Mouse (Mus musculus): ENCODE results near the gene Sipa1. TPM values are rescaled to one million over a fixed set of nuclear protein-coding genes. Genes with fewer than 3 reads are reported as not detected.

The Sipa1 gene
- polyA plus RNA-seq (2021; fragmentation: Nextera tagmentation) = 7.2 and 9.3 TPM in 2 replicates
- long read RNA-seq, experiment 1, partial matches to known transcripts = 13 of 18 reads
- long read RNA-seq, experiment 1, other reads (novel, unspliced or antisense) = 4 of 18 reads
- long read RNA-seq, experiment 2, transcript Sipa1-203 (17 exons, 3,584 nt) = minor isoform, 8 of 70 reads
- long read RNA-seq, experiment 2, transcript Sipa1-204 (16 exons, 3,583 nt) = major isoform, 13 of 70 reads
- long read RNA-seq, experiment 2, partial matches to known transcripts = 25 of 70 reads
- long read RNA-seq, experiment 2, other reads (novel, unspliced or antisense) = 18 of 70 reads

GRCm38 (mm10) chr19:5662981-5663913 lies at the start of gene Sipa1:
TSS of gene Sipa1 (minus strand) at chr19:5663707.

GRCm38 (mm10) chr19:5704163-5704800 lies 40.8 kb upstream of the Sipa1 start, which contains the start of gene Kcnk7:
TSS of gene Kcnk7 (plus strand) at chr19:5704367.

GRCm38 (mm10) chr19:5688200-5689087 lies 24.9 kb upstream of the Sipa1 start, which contains the start of the genes Map3k11 and Pcnx3:
TSS of gene Map3k11 (plus strand) at chr19:5688742.
TSS of gene Pcnx3 (minus strand) at chr19:5688908.

GRCm38 (mm10) chr19:5637069-5638047 lies 26.1 kb downstream of the Sipa1 start, which contains the start of gene Rela:
TSS of gene Rela (plus strand) at chr19:5637483.

GRCm38 (mm10) chr19:5609547-5610404 lies 53.7 kb downstream of the Sipa1 start, which contains the start of gene Kat5:
TSS of gene Kat5 (minus strand) at chr19:5610237.

GRCm38 (mm10) chr19:5601752-5602541 lies 61.6 kb downstream of the Sipa1 start, which contains the start of gene Rnaseh2c:
TSS of gene Rnaseh2c (plus strand) at chr19:5601873.

Small RNAs within 50 kb of the gene (microRNA-seq; reads per million reads assigned to microRNA genes)
- 1.9 reads per million for gene Mir6987

Other genes starting within 250 kb of the Sipa1 start
- 165 and 209 TPM in 2 replicates for gene Drap1, start 238.7 kb downstream of the Sipa1 start, polyA plus RNA-seq (2021; fragmentation: Nextera tagmentation)
- gene AI837181, start 238.6 kb downstream of the Sipa1 start, polyA plus RNA-seq (2021; fragmentation: Nextera tagmentation) = 40.3 and 40.7 TPM in 2 replicates
- 0.38 TPM in 1 of 2 replicates, not detected in the other for gene Fosl1, start 216.2 kb downstream of the Sipa1 start, polyA plus RNA-seq (2021; fragmentation: Nextera tagmentation)
- gene Ccdc85b, start 205.8 kb downstream of the Sipa1 start, polyA plus RNA-seq (2021; fragmentation: Nextera tagmentation) = 15.8 and 16.5 TPM in 2 replicates
- gene Fibp, start 203.1 kb downstream of the Sipa1 start, polyA plus RNA-seq (2021; fragmentation: Nextera tagmentation) = 85.1 and 88.5 TPM in 2 replicates
- gene Ctsw, start 195.2 kb downstream of the Sipa1 start, polyA plus RNA-seq (2021; fragmentation: Nextera tagmentation) = 0.20 and 0.41 TPM in 2 replicates
- gene Efemp2, start 189.8 kb downstream of the Sipa1 start, polyA plus RNA-seq (2021; fragmentation: Nextera tagmentation) = 17.7 and 32.4 TPM in 2 replicates
- gene Mus81, start 175.3 kb downstream of the Sipa1 start, polyA plus RNA-seq (2021; fragmentation: Nextera tagmentation) = 24.3 and 24.9 TPM in 2 replicates
- 906 and 1,048 TPM in 2 replicates for gene Cfl1, start 173.3 kb downstream of the Sipa1 start, polyA plus RNA-seq (2021; fragmentation: Nextera tagmentation)
- not detected in 2 replicates for gene 1700020D05Rik, start 159.9 kb downstream of the Sipa1 start, polyA plus RNA-seq (2021; fragmentation: Nextera tagmentation)
- gene Snx32, start 153.2 kb downstream of the Sipa1 start, polyA plus RNA-seq (2021; fragmentation: Nextera tagmentation) = 50.6 and 51.6 TPM in 2 replicates
- not detected in 2 replicates for gene Ovol1, start 103.1 kb downstream of the Sipa1 start, polyA plus RNA-seq (2021; fragmentation: Nextera tagmentation)
- gene Ap5b1, start 95.7 kb downstream of the Sipa1 start, polyA plus RNA-seq (2021; fragmentation: Nextera tagmentation) = 2.8 and 5.1 TPM in 2 replicates
- gene Rnaseh2c, start 61.8 kb downstream of the Sipa1 start, polyA plus RNA-seq (2021; fragmentation: Nextera tagmentation) = 47.4 and 53.5 TPM in 2 replicates
- gene Kat5, start 53.5 kb downstream of the Sipa1 start, polyA plus RNA-seq (2021; fragmentation: Nextera tagmentation) = 41.3 and 45.1 TPM in 2 replicates
- 9.2 and 14.8 TPM in 2 replicates for gene Rela, start 26.2 kb downstream of the Sipa1 start, polyA plus RNA-seq (2021; fragmentation: Nextera tagmentation)
- gene Map3k11, start 25.0 kb upstream of the Sipa1 start, polyA plus RNA-seq (2021; fragmentation: Nextera tagmentation) = 6.1 and 6.9 TPM in 2 replicates
- 6.7 and 8.1 TPM in 2 replicates for gene Pcnx3, start 25.2 kb upstream of the Sipa1 start, polyA plus RNA-seq (2021; fragmentation: Nextera tagmentation)
- 0.65 and 0.82 TPM in 2 replicates for gene Kcnk7, start 40.7 kb upstream of the Sipa1 start, polyA plus RNA-seq (2021; fragmentation: Nextera tagmentation)
- gene Ehbp1l1, start 62.6 kb upstream of the Sipa1 start, polyA plus RNA-seq (2021; fragmentation: Nextera tagmentation) = 9.6 and 11.4 TPM in 2 replicates
- 13.9 and 17.1 TPM in 2 replicates for gene Fam89b, start 65.9 kb upstream of the Sipa1 start, polyA plus RNA-seq (2021; fragmentation: Nextera tagmentation)
- 2.5 and 4.3 TPM in 2 replicates for gene Ltbp3, start 77.2 kb upstream of the Sipa1 start, polyA plus RNA-seq (2021; fragmentation: Nextera tagmentation)
- gene Scyl1, start 107.7 kb upstream of the Sipa1 start, polyA plus RNA-seq (2021; fragmentation: Nextera tagmentation) = 53.3 and 62.2 TPM in 2 replicates
- 14.0 and 15.8 TPM in 2 replicates for gene Frmd8, start 211.6 kb upstream of the Sipa1 start, polyA plus RNA-seq (2021; fragmentation: Nextera tagmentation)
- 0.98 and 1.3 TPM in 2 replicates for gene Slc25a45, start 214.1 kb upstream of the Sipa1 start, polyA plus RNA-seq (2021; fragmentation: Nextera tagmentation)
- 0.85 and 0.88 TPM in 2 replicates for gene Tigd3, start 230.4 kb upstream of the Sipa1 start, polyA plus RNA-seq (2021; fragmentation: Nextera tagmentation)
- gene Dpf2, start 249.3 kb upstream of the Sipa1 start, polyA plus RNA-seq (2021; fragmentation: Nextera tagmentation) = 36.4 and 37.3 TPM in 2 replicates

Measured in layer of hippocampus, adult 6 months (tissue).